Mouse (Mus musculus) cerebellum, adult 2 months (tissue): Measurements from ENCODE around the gene Tradd.

Source experiments
- CTCF ChIP-seq: fragments of 200-500 bp; IDR thresholded peaks from 2 replicates; pipeline ENCODE4 v1.5.1; 2011; ENCODE audit warnings: low read depth, mild to moderate bottlenecking, control low read depth, low read length, moderate library complexity, borderline replicate concordance; ENCODE audit not compliant: insufficient read depth
- POLR2A ChIP-seq: fragments of 200-500 bp; IDR thresholded peaks from 2 replicates; pipeline ENCODE4 v1.6.1; 2011; ENCODE audit warnings: low read length, control low read depth, borderline replicate concordance; ENCODE audit not compliant: insufficient read depth

DNA sequence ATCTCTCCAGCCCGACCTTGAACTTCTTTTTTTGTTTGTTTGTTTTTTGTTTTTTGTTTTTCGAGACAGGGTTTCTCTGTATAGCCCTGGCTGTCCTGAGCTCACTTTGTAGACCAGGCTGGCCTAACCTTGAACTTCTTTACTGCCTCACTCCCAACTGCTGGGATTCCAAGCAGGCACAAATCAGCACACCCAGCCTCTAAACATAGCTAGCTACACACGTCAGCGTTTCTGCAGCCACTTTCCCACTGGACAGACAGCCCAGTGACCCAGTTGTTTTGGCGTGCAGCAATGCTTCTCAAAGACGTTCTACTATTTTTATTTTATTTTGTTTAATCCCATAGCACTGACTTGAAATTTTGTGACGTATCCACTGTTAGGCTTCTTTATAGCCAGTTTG is 40.6 kb downstream of the Tradd start:
- TF ChIP-seq CTCF = no peak
- no peak for TF ChIP-seq POLR2A
